Mouse (Mus musculus) NIH3T3 (cell line): Measurements from ENCODE around the gene Zswim9.
A peak's percentile ranks its signal among the peaks of the same experiment; 100 is the strongest.
"Not testable (repeated sequence)": the region's sequence is repeated elsewhere in the genome, so short reads cannot be mapped to it uniquely, and the experiment has no call there.

ENCODE experiments used
- DNase-seq: peaks from one replicate; pipeline ENCODE4 v3.0.0-alpha.2; 2012; ENCODE audit warnings: low read depth

The Zswim9 gene

GRCm38 (mm10) chr7:13278308-13278891 is at the start of gene Zswim9:
Zswim9 (minus strand) TSS chr7:13278721.
- DNase-seq = peak; percentile 96

- DNase-seq = no peak
These were observed 45.8 kb upstream of the Zswim9 start, which contains the start of gene Pla2g4c for GRCm38 (mm10) chr7:13324316-13324715. Pla2g4c (plus strand) TSS chr7:13324655.

GRCm38 (mm10) chr7:13321424-13321823 is 42.9 kb upstream of the Zswim9 start:
- no peak for DNase-seq

- no peak for DNase-seq
These were observed 35.6 kb upstream of the Zswim9 start for GRCm38 (mm10) chr7:13314095-13314597.

GRCm38 (mm10) chr7:13311401-13311800 is 32.9 kb upstream of the Zswim9 start:
- DNase-seq = no peak

- DNase-seq = no peak
These were observed 32.1 kb upstream of the Zswim9 start for GRCm38 (mm10) chr7:13310493-13311199.

GRCm38 (mm10) chr7:13309407-13309806 is 30.9 kb upstream of the Zswim9 start:
- no peak for DNase-seq

- no peak for DNase-seq
These were observed 24.9 kb upstream of the Zswim9 start for GRCm38 (mm10) chr7:13303372-13303771.

- no peak for DNase-seq
These were observed 24.3 kb upstream of the Zswim9 start for GRCm38 (mm10) chr7:13302780-13303179.

- no peak for DNase-seq
These were observed 23.1 kb upstream of the Zswim9 start for GRCm38 (mm10) chr7:13301643-13302042.

- no peak for DNase-seq
These were observed 20.3 kb upstream of the Zswim9 start for GRCm38 (mm10) chr7:13298821-13299220.

GRCm38 (mm10) chr7:13297636-13298035 is 19.1 kb upstream of the Zswim9 start:
- no peak for DNase-seq

GRCm38 (mm10) chr7:13295256-13295655 is 16.7 kb upstream of the Zswim9 start:
- DNase-seq = no peak

- DNase-seq = peak; percentile 76
These were observed 15.6 kb upstream of the Zswim9 start for GRCm38 (mm10) chr7:13293878-13294855.

- peak; percentile 66 for DNase-seq
These were observed 12.8 kb upstream of the Zswim9 start for GRCm38 (mm10) chr7:13291370-13291769.

GRCm38 (mm10) chr7:13290041-13290675 is 11.6 kb upstream of the Zswim9 start:
- DNase-seq = peak; percentile 76

GRCm38 (mm10) chr7:13288621-13289020 is 10.1 kb upstream of the Zswim9 start:
- DNase-seq = peak; percentile 77

- DNase-seq = not testable (repeated sequence)
These were observed 436 bp upstream of the Zswim9 start for GRCm38 (mm10) chr7:13278957-13279356.

GRCm38 (mm10) chr7:13277833-13278232 is 688 bp downstream of the Zswim9 start:
- no peak for DNase-seq

GRCm38 (mm10) chr7:13277081-13277480 is 1.4 kb downstream of the Zswim9 start, which contains the start of gene Lig1:
Lig1 (plus strand) TSS chr7:13277283.
- DNase-seq = no peak

- DNase-seq = no peak
These were observed 6.8 kb downstream of the Zswim9 start for GRCm38 (mm10) chr7:13271704-13272103.

- no peak for DNase-seq
These were observed 9.1 kb downstream of the Zswim9 start for GRCm38 (mm10) chr7:13269394-13269793.
